Mouse (Mus musculus) right cerebral cortex, adult 18-20 months (tissue): ENCODE data around the gene Klf1.
A peak's percentile ranks its signal among the peaks of the same experiment; 100 is the strongest.
"Not testable (repeated sequence)": the region's sequence is repeated elsewhere in the genome, so short reads cannot be mapped to it uniquely, and the experiment has no call there.

Experiments
- DNase-seq: peaks from one replicate; pipeline ENCODE4 v3.0.0; 2022; ENCODE audit warnings: mixed read lengths

Klf1 gene

GRCm38 (mm10) chr8:84907979-84908378, 6.3 kb downstream of the Klf1 start:
- DNase-seq, result not testable (repeated sequence)

GRCm38 (mm10) chr8:84908421-84909161, 6.9 kb downstream of the Klf1 start, which contains the start of gene Dnase2a:
TSS of gene Dnase2a (plus strand) at chr8:84908560.
- peak; percentile 88 for DNase-seq

GRCm38 (mm10) chr8:84909162-84909767, 7.5 kb downstream of the Klf1 start:
- no peak for DNase-seq

- no peak for DNase-seq
These were observed 8.2 kb downstream of the Klf1 start for GRCm38 (mm10) chr8:84909949-84910348.

- no peak for DNase-seq
These were observed 8.8 kb downstream of the Klf1 start for GRCm38 (mm10) chr8:84910551-84910950.

GRCm38 (mm10) chr8:84911854-84912253, 10.1 kb downstream of the Klf1 start:
- no peak for DNase-seq

GRCm38 (mm10) chr8:84912391-84912790, 10.7 kb downstream of the Klf1 start:
- DNase-seq, result no peak

GRCm38 (mm10) chr8:84912895-84913501, 11.3 kb downstream of the Klf1 start:
- DNase-seq, result peak; percentile 74

GRCm38 (mm10) chr8:84913502-84913900, 11.8 kb downstream of the Klf1 start:
- DNase-seq, result no peak

- DNase-seq, result no peak
These were observed 12.2 kb downstream of the Klf1 start for GRCm38 (mm10) chr8:84913960-84914359.

GRCm38 (mm10) chr8:84915269-84915668, 13.5 kb downstream of the Klf1 start:
- DNase-seq, result no peak

- no peak for DNase-seq
These were observed 16.1 kb downstream of the Klf1 start for GRCm38 (mm10) chr8:84917781-84918180.

- no peak for DNase-seq
These were observed 16.9 kb downstream of the Klf1 start for GRCm38 (mm10) chr8:84918646-84919045.

GRCm38 (mm10) chr8:84921596-84921995, 19.9 kb downstream of the Klf1 start:
- no peak for DNase-seq

GRCm38 (mm10) chr8:84925557-84925956, 23.8 kb downstream of the Klf1 start:
- DNase-seq, result no peak

- no peak for DNase-seq
These were observed 25.8 kb downstream of the Klf1 start for GRCm38 (mm10) chr8:84927513-84927912.

GRCm38 (mm10) chr8:84928456-84929306, 27.0 kb downstream of the Klf1 start:
- DNase-seq, result peak; percentile 63

- DNase-seq, result no peak
These were observed 28.9 kb downstream of the Klf1 start for GRCm38 (mm10) chr8:84930582-84930981.

GRCm38 (mm10) chr8:84933767-84934559, 32.2 kb downstream of the Klf1 start:
- peak; percentile 58 for DNase-seq

- DNase-seq, result peak; percentile 62
These were observed 33.1 kb downstream of the Klf1 start for GRCm38 (mm10) chr8:84934860-84935259.

GRCm38 (mm10) chr8:84935489-84935888, 33.8 kb downstream of the Klf1 start:
- DNase-seq, result no peak
